Mouse (Mus musculus): ENCODE results near the gene Egr4. TPM values are rescaled to one million over a fixed set of nuclear protein-coding genes. Genes with fewer than 3 reads are reported as not detected.

The Egr4 gene
- polyA plus RNA-seq, 1 experiment from 2014 or later: not detected

Other genes with a start within 250 kb of the Egr4 start
- gene Sfxn5, start 180.2 kb downstream of the Egr4 start, polyA plus RNA-seq (2016; fragmentation: Nextera tagmentation; extraction: Ambion mirVana): 11.7 and 14.3 TPM in 2 replicates
- gene Rab11fip5, start 139.0 kb downstream of the Egr4 start, polyA plus RNA-seq (2016; fragmentation: Nextera tagmentation; extraction: Ambion mirVana): 2.5 and 3.1 TPM in 2 replicates
- gene Noto, start 89.7 kb downstream of the Egr4 start, polyA plus RNA-seq (2016; fragmentation: Nextera tagmentation; extraction: Ambion mirVana): not detected in 2 replicates
- 84.4 and 85.8 TPM in 2 replicates for gene Smyd5, start 81.6 kb downstream of the Egr4 start, polyA plus RNA-seq (2016; fragmentation: Nextera tagmentation; extraction: Ambion mirVana)
- gene Cct7, start 62.1 kb downstream of the Egr4 start, polyA plus RNA-seq (2016; fragmentation: Nextera tagmentation; extraction: Ambion mirVana): 766 and 774 TPM in 2 replicates
- 35.3 and 37.2 TPM in 2 replicates for gene Pradc1, start 61.6 kb downstream of the Egr4 start, polyA plus RNA-seq (2016; fragmentation: Nextera tagmentation; extraction: Ambion mirVana)
- 0.48 and 0.64 TPM in 2 replicates for gene Fbxo41, start 10.6 kb downstream of the Egr4 start, polyA plus RNA-seq (2016; fragmentation: Nextera tagmentation; extraction: Ambion mirVana)
- 12.1 and 13.5 TPM in 2 replicates for gene Alms1, start 73.9 kb upstream of the Egr4 start, polyA plus RNA-seq (2016; fragmentation: Nextera tagmentation; extraction: Ambion mirVana)
- not detected in 2 replicates for gene Nat8f7, start 199.6 kb upstream of the Egr4 start, polyA plus RNA-seq (2016; fragmentation: Nextera tagmentation; extraction: Ambion mirVana)

All from forebrain, embryonic 10.5 days (tissue).